Mouse (Mus musculus) left cerebral cortex, postnatal 36 days (tissue): ENCODE measurements around the gene Thsd4. TPM values are rescaled to one million over a fixed set of nuclear protein-coding genes. Genes with fewer than 3 reads are reported as not detected.
"Not testable (repeated sequence)": the region's sequence is repeated elsewhere in the genome, so short reads cannot be mapped to it uniquely, and the experiment has no call there.

ENCODE experiments used
- DNase-seq, 2 experiments: peaks; one replicate each; pipeline ENCODE4 v3.0.0; 2021 to 2022; ENCODE audit warnings: low spot score in 2 of 2, mixed read lengths in 1 of 2
- intact Hi-C: fragments of 180-260 bp; cut with DNase I; formaldehyde crosslinking; loops from one replicate; pipeline ENCODE4 v1.15.1; 2025
- total RNA-seq, 2 experiments: library from RNA; stranded (reverse); gene quantifications; 2 replicates each; pipeline ENCODE4 v1.2.3; 2021

The Thsd4 gene
- total RNA-seq, 2 experiments from 2014 or later: 4.7 to 4.8 TPM

- DNase-seq: no peak
- intact Hi-C loops: no loop called here
These were observed 576.6 kb downstream of the Thsd4 start for GRCm38 (mm10) chr9:59945241-59945640.

GRCm38 (mm10) chr9:59943826-59944225 is 578.0 kb downstream of the Thsd4 start:
- intact Hi-C loops: no loop called here
- DNase-seq: no peak

GRCm38 (mm10) chr9:59942501-59943085 is 579.3 kb downstream of the Thsd4 start:
- DNase-seq: no peak
- intact Hi-C loops: no loop called here

DNA sequence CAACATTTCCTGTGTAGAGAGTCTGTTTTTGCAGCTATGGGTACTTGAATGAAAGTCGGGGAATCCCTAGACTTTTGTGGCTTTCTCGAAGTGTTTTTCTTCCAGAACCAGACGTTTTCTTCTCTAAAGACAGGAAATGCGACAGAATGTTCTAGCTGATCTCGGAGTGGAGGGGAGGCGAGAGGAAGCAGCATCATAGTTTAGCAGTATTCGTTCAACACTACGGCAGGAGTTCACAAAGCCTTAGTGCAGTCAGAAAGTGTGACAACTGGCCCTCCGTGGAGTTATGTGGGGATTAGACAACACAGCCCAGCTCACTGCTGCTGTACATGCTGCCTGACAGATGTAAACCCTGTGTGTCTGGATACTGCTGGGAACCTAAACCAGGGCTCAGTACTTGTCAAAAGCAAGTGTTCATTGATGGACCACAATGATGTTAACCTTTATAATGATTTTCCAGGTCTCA is 579.9 kb downstream of the Thsd4 start:
- no peak for DNase-seq
- intact Hi-C loops: no loop called here

DNA sequence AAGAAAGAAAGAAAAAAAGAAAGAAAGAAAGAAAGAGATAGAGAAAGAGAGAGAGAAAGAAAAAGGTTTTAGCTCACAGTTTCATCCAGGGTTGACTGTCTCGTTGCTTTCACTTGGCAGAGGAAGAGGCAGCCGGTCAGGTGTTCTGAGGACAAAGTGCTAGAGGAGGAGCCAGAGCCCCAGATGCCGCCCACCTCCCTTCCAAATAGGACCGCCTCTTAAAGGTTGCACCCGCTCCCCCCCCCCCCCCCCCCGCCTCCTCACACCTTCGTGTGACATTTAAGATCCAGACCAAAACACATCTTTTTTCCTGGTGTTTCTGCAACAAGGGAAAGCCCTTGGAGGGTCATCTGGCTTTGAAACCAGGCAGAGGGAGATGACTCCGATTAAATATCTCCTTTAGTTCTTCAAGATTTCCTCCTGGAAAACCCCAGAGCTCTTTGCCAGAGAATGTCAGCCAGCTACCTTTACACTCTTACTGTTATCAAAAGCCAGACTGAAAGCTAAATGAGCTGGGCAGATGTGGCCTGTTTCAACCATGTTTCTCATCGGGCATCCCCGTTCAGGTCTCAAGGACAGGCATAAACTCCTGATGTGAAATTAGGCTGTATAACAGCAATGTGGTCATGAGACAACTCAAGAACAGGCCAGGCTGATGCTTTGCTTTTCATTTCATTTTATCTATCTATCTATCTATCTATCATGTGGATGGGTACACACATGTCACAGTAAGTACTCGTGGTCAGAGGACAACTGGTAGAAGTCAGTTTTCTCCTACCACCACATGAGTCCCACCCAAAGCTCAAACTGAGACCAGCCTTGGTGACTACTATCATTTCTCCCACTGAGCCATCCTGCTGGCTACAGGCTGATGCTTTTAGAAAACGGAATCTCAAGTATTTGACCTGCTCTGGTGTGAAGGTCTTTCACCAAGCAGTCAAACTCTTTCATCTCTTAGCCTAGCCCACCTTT is 580.6 kb downstream of the Thsd4 start:
- intact Hi-C loops: no loop called here

DNA sequence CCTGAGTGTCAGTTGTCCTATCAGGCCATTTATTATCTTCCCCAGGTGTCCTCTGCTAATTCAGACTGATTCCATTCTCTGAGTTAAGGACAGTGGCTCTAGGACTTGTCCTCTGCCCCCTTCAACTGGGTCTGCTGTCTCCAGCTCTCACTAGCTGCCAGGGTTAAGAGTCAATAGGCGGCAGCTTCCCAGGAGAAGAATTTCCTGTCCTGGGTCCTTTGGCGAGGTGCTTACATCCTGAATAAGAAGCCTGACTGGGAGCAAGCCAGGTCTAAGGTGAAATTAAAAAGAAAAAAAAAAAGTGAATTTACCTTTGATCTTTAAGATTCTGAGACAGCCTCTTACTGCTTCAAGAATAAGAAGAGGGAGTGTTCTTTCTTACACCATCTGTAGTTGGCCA is 582.2 kb downstream of the Thsd4 start:
- no peak for DNase-seq
- intact Hi-C loops: no loop called here

More for the DNA sequence above, 580.6 kb downstream of the Thsd4 start:
- DNase-seq: no peak

DNA sequence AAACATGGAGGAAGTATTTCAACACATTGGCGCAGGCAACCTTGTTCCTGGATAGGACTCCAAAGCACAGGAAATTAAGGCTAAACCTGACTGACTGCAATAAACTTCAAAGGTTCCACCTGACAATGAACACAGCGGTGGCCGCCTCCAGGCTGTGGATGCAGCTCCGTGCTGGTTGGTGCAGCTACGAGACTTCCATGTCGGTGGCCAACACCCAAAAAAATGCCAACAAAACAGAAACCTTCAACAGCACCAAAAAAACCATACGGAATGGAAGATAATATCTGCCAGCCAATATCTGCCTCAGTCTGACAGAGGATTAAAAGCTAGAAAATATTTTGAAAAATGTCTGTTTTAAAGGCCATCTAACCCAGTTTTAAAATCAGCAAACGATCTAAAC is 583.3 kb downstream of the Thsd4 start:
- intact Hi-C loops: no loop called here
- DNase-seq: no peak

GRCm38 (mm10) chr9:59935866-59936265 is 586.0 kb downstream of the Thsd4 start:
- DNase-seq, intact Hi-C loops: not testable (repeated sequence)

DNA sequence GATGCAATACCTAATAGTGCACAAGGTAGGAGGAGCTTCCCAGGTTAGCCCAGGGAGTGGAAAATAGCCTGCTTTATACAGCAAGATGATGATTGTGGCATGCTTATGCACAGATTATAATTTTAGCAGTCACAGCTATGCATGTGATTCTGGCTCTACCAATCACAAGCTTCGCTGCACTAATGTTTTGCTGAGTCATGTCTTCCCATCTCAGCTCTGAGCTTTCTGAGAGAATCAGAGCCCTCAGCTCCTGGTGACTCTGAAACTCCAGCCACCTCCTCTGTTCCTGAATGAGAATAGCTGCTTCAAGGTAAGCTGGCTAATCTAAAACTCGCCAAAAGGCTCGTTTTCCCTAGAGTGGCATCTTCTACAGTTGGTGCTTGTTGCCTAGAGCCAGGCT is 591.6 kb downstream of the Thsd4 start:
- intact Hi-C loops: no loop called here
- DNase-seq: no peak

Other genes starting within 250 kb of the Thsd4 start
- gene Lrrc49, start 166.1 kb upstream of the Thsd4 start, total RNA-seq: 10 to 100 TPM; 84.4 to 85.6 TPM
- 10 to 100 TPM; 39.2 to 41.5 TPM for gene Larp6, start 190.9 kb upstream of the Thsd4 start, total RNA-seq